Mouse (Mus musculus): ENCODE data around the gene Col6a2.

- TF ChIP-seq CTCF (IDR thresholded peaks at IDR 0.05; ENCODE audit: extremely low read depth, insufficient read length, insufficient replicate concordance, low read depth, low read length) (no peak), POLR2A (IDR thresholded peaks at IDR 0.05; ENCODE audit: low read depth, low read length) (no peak)
Observed at GRCm38 (mm10) chr10:76571070-76571469, 52.4 kb downstream of the Col6a2 start.

All from small intestine, adult 2 months (tissue).